Mouse (Mus musculus) hindbrain, embryonic 14.5 days (tissue): ENCODE results near the gene Tsacc. TPM values are rescaled to one million over a fixed set of nuclear protein-coding genes. Genes with fewer than 3 reads are reported as not detected.
A peak's percentile ranks its signal among the peaks of the same experiment; 100 is the strongest.

ENCODE experiments used
- ATAC-seq: fragments of 200-750 bp; cut with Nextera tagmentation; 2 replicates; pipeline ENCODE4 v1.8.0; 2017; ENCODE audit warnings: moderate number of reproducible peaks, mild to moderate bottlenecking, moderate TSS enrichment, moderate library complexity; ENCODE audit not compliant: low FRiP score
- DNase-seq: peaks from one replicate; pipeline ENCODE4 v3.0.0-alpha.2; 2015; ENCODE audit warnings: low spot score
- H3K27ac ChIP-seq: fragments of 300-500 bp; sonication (generic); 2 replicates; pipeline ENCODE4 v1.5.1; 2014; ENCODE audit warnings: mild to moderate bottlenecking, moderate library complexity
- H3K27me3 ChIP-seq: fragments of 300-500 bp; sonication (generic); 2 replicates; pipeline ENCODE4 v1.6.1; 2014; ENCODE audit warnings: mild to moderate bottlenecking, low read length, mixed read lengths; ENCODE audit not compliant: control insufficient read depth, insufficient read depth
- H3K36me3 ChIP-seq: fragments of 300-500 bp; sonication (generic); replicated peaks from 2 replicates; pipeline ENCODE4 v1.6.1; 2014; ENCODE audit not compliant: control insufficient read depth, insufficient read depth
- H3K4me1 ChIP-seq: fragments of 300-500 bp; sonication (generic); replicated peaks from 2 replicates; pipeline ENCODE4 v1.6.1; 2014; ENCODE audit warnings: antibody characterized with exemption, low read length, mixed read lengths; ENCODE audit not compliant: control insufficient read depth, insufficient read depth
- H3K4me2 ChIP-seq: fragments of 300-500 bp; sonication (generic); replicated peaks from 2 replicates; pipeline ENCODE4 v1.6.1; 2014; ENCODE audit warnings: mild to moderate bottlenecking, moderate library complexity
- H3K4me3 ChIP-seq: fragments of 300-500 bp; sonication (generic); replicated peaks from 2 replicates; pipeline ENCODE4 v1.5.1; 2014; ENCODE audit warnings: mild to moderate bottlenecking, low read length
- H3K9ac ChIP-seq: fragments of 300-500 bp; sonication (generic); 2 replicates; pipeline ENCODE4 v1.6.1; 2014
- H3K9me3 ChIP-seq: fragments of 300-500 bp; sonication (generic); 2 replicates; pipeline ENCODE4 v1.6.1; 2016; ENCODE audit warnings: low read length; ENCODE audit not compliant: control insufficient read depth
- WGBS: fragments of 180-500 bp; shearing (Covaris S2); extraction: QIAGEN DNeasy Blood & Tissue Kit; methylation state at CpG from one replicate; pipeline ENCODE4 v1.1.7; 2014; 5-methylcytosine and 5-hydroxymethylcytosine counted together
- polyA plus RNA-seq: library from polyadenylated mRNA; unstranded; fragments of >200 nt; fragmentation: Nextera tagmentation; extraction: Ambion mirVana; gene quantifications from 2 replicates; pipeline ENCODE4 v1.2.1, GENCODE M21; 2014

Gene Tsacc
- polyA plus RNA-seq, 1 experiment from 2014 or later = 8.5 TPM

DNA sequence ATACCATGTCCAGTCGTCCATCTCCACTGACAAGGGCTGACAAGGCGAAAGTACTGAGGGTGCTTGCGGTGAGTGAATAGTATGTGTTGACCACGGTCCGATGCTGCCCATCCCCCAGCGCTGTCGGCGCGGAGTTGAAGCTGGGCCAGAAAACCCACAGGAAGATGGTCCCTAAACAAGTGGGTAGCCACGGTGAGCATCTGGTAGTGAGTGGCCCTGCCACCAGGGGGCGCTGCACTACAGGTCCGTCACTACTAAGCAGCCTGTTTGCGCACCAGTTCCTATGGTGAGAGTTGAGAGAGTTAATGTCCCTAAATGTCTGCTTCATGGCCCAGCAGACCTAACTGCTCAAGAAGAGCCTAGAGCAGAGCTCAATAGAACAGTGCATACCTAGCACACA lies 51.0 kb downstream of the Tsacc start:
- Histone ChIP-seq H3K36me3 (no peaks in the 10 kb centered on the region), H3K4me2 (no peak overlapping the region), H3K9ac (no peak overlapping the region), H3K27ac (no peak overlapping the region), H3K4me3 (no peak overlapping the region), H3K4me1 (peaks cover 17% of the 10 kb centered on the region; the same call in 1 of the 2 replicates), H3K27me3 (peaks cover 10% of the 10 kb centered on the region; the same call in 1 of the 2 replicates), H3K9me3 (no peaks in the 10 kb centered on the region)
- DNase-seq (peak; percentile 66), ATAC-seq (no peak)
- 17% methylated on average over 13 of the region's 13 CpGs for WGBS

DNA sequence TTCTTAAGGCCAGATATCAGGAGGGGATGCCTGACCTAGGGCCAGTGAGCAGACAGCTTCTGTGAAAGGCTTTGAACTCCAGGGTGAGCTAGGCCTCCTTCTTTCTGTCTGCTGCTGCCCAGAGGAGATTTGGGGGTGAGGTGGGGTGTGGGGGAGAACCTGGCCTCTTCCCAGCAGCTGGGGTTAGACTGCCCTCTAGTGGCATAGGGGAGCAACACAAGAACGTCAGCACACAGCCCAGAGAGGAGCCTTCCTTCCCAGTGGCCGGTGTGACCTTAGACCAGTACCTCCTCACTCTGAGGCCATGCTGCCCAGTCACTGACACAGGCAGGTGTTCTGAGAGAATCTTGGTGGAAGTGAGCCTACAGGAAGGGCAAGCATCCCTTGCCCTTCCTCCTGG lies 52.7 kb downstream of the Tsacc start:
- Histone ChIP-seq H3K27ac (no peak overlapping the region), H3K4me3 (no peak overlapping the region), H3K27me3 (peaks cover 15% of the 10 kb centered on the region; the same call in 1 of the 2 replicates), H3K4me1 (peaks cover 25% of the 10 kb centered on the region; the same call in 1 of the 2 replicates), H3K36me3 (no peaks in the 10 kb centered on the region), H3K9ac (no peak overlapping the region), H3K9me3 (no peaks in the 10 kb centered on the region), H3K4me2 (no peak overlapping the region)
- 0% methylated on average over 2 of the region's 2 CpGs for WGBS
- ATAC-seq = no peak
- DNase-seq = peak; percentile 73

DNA sequence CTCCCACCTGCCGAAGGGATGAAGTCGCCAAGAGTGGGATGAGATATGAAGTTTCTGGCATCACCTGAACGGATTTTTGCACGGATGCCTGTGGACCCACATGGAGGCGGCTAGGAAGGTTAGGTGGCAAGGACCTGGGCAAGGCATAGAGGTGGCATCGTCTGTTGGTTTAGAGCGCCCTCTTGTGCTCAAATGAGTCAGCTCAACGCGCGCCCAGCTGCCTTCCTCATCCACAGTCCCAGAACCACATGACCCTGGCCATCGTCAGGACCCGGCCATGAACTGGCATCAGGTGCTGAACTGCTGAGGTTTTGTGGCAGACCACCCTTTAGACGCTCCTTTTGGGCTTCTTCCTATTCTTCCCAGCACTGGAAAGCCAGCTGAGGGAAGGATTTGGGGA lies 54.3 kb downstream of the Tsacc start:
- Histone ChIP-seq H3K9ac (peak overlapping the region; percentile 37; the same call in 1 of the 2 replicates), H3K4me2 (peak overlapping the region; percentile 26; the same call in 1 of the 2 replicates), H3K27me3 (peaks cover 15% of the 10 kb centered on the region; the same call in 1 of the 2 replicates), H3K9me3 (no peaks in the 10 kb centered on the region), H3K36me3 (no peaks in the 10 kb centered on the region), H3K4me1 (peaks cover 41% of the 10 kb centered on the region), H3K4me3 (no peak overlapping the region), H3K27ac (peak overlapping the region; percentile 76)
- ATAC-seq (peak; percentile 49), DNase-seq (peak; percentile 86)
- WGBS = 1% methylated on average over 13 of the region's 13 CpGs

DNA sequence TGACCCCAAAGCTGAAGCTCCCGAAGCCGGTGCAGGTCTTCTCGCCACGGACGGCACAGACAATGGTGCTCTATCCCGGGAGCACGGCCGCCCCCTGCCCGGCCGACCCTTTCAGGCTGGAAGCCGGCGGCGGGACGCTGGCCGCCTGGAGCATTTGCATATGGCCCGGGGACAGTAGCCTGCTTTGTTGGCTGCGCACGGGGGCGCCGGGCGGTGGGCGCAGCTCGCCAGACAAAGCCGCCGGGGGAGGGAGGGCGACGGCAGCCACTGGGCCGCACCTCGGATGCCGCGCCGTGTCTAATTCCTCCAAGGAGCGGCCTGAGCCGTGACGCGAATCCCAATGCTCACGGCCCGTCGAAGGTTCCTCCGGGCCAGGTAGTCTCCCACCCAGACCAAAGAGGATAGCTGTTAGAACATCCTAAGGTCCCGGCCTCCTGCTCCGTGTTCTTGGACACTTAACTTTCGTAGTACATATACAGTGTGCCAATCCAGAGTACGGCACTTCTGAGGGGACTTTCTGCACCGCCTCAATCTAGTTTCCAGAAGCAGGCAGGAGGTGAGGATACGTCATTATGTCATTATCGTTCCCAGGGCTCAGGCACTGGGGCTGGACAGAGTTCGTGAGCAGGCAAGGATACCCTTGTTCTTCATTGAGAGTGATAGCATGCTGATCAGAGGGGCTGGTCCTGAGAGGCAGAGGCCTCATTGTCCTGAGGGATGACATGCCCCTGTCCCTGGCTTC lies 55.6 kb downstream of the Tsacc start:
- no peaks in the 10 kb centered on the region for H3K9me3 ChIP-seq
- H3K9ac ChIP-seq = peak overlapping the region; percentile 51
- 2% methylated on average over 46 of the region's 48 CpGs for WGBS
- peak overlapping the region; percentile 45 for H3K4me2 ChIP-seq
- no peaks in the 10 kb centered on the region for H3K36me3 ChIP-seq
- H3K27ac ChIP-seq = peak overlapping the region; percentile 76
- H3K4me3 ChIP-seq = peak overlapping the region; percentile 15
- peaks cover 49% of the 10 kb centered on the region for H3K4me1 ChIP-seq
- H3K27me3 ChIP-seq = peaks cover 15% of the 10 kb centered on the region; the same call in 1 of the 2 replicates
- DNase-seq (peak; percentile 53), ATAC-seq (peak; percentile 19)

DNA sequence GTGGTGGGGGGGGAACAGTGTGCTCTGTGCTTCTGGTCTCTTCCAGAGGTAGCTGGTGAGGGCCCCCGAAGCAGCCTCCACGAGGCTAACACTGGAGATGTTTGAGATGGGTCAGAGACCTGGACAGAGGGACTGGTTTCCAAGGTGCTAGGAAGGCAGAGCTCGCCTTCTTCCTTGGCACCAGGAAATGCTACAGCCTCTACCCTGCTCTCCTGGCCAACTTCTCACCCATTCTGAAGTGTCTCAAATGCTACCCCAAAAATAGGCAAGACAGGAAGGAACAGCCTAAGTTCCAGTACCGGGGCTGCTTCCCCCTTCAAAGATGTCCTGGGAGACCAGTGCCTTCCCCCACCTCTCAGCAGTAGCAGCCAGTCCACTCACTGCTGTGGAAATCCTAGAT lies 57.4 kb downstream of the Tsacc start:
- Histone ChIP-seq H3K36me3 (no peaks in the 10 kb centered on the region), H3K27ac (peak overlapping the region; percentile 76), H3K27me3 (peaks cover 15% of the 10 kb centered on the region; the same call in 1 of the 2 replicates), H3K9me3 (no peaks in the 10 kb centered on the region), H3K4me2 (no peak overlapping the region), H3K4me3 (no peak overlapping the region), H3K4me1 (peaks cover 49% of the 10 kb centered on the region), H3K9ac (no peak overlapping the region)
- peak; percentile 37 for DNase-seq
- ATAC-seq = no peak
- WGBS = 44% methylated on average over 4 of the region's 4 CpGs

DNA sequence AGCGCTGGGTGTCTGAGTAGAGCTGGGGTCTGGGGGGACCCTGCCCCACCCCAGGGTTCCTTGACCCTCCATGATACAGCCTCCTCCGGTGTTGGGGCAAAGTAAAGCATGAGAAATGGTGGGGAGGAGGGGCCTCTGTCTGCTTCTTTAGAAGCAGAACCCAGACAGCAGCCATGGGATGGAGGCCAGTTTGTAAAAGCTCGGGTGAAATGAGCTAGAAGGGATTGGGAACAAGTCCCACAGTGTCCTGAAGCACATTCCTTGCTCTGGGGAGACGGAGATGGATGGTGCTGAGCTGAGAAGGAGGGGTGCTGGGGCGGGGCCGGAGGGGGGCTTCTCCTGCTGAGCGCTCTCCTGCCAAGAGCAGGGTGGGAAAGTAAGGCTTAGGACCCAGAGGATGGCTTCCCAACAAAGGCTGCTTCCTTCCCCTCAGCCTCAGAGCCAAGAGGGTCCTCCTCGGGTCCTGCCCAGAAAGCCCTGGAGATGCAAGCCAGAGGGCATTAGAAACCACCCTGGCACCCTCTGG lies 57.9 kb downstream of the Tsacc start:
- H3K27me3 ChIP-seq = peaks cover 15% of the 10 kb centered on the region; the same call in 1 of the 2 replicates
- ATAC-seq (peak; percentile 72), DNase-seq (peak; percentile 52)
- H3K27ac ChIP-seq = peak overlapping the region; percentile 76
- no peak overlapping the region for H3K4me2 ChIP-seq
- no peak overlapping the region for H3K9ac ChIP-seq
- H3K36me3 ChIP-seq = no peaks in the 10 kb centered on the region
- no peaks in the 10 kb centered on the region for H3K9me3 ChIP-seq
- H3K4me1 ChIP-seq = peaks cover 49% of the 10 kb centered on the region
- H3K4me3 ChIP-seq = no peak overlapping the region
- WGBS = 26% methylated on average over 8 of the region's 8 CpGs

DNA sequence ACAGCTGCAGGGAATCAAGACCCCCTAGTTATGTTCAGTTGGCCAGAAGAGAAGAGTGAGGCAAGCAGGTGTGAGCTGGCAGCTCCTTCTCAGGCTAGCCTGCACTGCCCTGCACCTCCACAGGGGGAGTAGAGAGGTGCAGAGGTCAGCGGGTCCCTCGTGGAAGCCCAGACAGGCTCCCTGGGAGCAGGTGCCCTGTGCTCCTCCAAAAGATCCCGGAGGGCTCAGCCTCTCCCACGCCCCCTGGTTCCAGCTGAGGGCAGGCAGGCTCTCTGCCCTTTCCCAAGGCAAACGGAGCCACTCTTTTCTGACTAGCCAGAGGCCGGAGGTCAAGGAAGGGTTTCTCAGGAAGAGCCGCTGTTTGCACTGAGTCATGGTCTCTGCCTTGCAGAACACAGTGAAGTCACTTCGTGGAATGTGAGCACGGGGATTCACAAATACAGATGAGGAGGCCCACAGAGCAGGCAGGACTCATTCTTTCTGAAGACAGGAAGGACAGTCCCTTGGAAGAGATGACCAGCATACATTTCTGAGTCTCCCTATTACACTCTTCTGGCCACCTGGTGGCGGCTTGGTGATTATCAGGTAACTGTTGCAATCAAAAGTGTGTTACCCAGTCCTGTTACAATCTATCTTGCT lies 59.1 kb downstream of the Tsacc start:
- no peaks in the 10 kb centered on the region for H3K36me3 ChIP-seq
- ATAC-seq = no peak
- no peak overlapping the region for H3K4me2 ChIP-seq
- H3K9me3 ChIP-seq = no peaks in the 10 kb centered on the region
- peaks cover 55% of the 10 kb centered on the region for H3K4me1 ChIP-seq
- no peak overlapping the region for H3K4me3 ChIP-seq
- H3K27ac ChIP-seq = peak overlapping the region; percentile 76
- WGBS = 11% methylated on average over 10 of the region's 10 CpGs
- 0 out of 2 replicates have a peak overlapping the region, but pooled peaks have one; percentile 4 for H3K9ac ChIP-seq
- DNase-seq = peak; percentile 46
- peaks cover 15% of the 10 kb centered on the region; the same call in 1 of the 2 replicates for H3K27me3 ChIP-seq

DNA sequence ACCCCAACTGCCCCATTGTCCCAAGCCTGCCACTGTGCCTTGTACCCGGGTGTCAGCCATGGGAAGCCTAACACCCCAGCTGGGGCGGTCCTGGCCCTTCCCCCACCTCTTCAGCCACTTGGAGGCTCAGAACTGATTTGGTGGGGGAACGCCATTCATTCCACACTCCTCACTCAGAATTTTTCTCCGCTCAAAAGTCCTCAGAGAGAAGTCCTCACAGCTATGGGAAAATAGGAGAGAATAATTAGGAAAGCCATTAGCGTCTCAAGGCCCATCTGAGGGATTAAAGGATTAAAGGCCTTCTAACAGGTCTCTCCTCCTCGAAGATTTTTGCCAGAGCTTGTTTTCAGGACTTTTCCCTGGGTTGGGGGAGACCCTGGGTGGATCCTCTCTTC lies 59.6 kb downstream of the Tsacc start:
- H3K27ac ChIP-seq = peak overlapping the region; percentile 76
- DNase-seq = no peak
- H3K4me1 ChIP-seq = peaks cover 56% of the 10 kb centered on the region
- peaks cover 13% of the 10 kb centered on the region; the same call in 1 of the 2 replicates for H3K27me3 ChIP-seq
- no peak overlapping the region for H3K9ac ChIP-seq
- ATAC-seq = no peak
- H3K4me3 ChIP-seq = no peak overlapping the region
- H3K4me2 ChIP-seq = no peak overlapping the region
- WGBS = 18% methylated on average over 6 of the region's 6 CpGs
- H3K9me3 ChIP-seq = no peaks in the 10 kb centered on the region
- H3K36me3 ChIP-seq = no peaks in the 10 kb centered on the region

DNA sequence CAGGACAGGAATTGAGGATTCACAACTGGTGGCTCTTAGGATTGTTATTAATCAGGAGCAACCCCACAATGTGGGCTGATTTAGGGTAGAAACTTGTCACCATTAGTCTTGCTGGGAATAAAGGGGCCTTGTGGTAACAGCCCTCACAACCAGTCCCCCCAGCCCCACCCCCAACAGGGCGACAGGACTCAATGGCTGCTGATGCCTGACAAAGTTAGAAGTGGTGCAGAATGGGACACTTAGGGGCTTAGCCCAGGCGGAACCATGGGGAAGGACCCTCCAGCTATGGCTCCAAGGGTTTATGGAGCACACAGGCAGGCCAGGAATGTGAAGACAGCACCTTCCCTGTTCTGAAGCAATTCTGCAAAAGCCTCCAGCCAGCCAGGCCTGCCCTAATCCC lies 61.2 kb downstream of the Tsacc start:
- no peak overlapping the region for H3K4me2 ChIP-seq
- no peak overlapping the region for H3K9ac ChIP-seq
- H3K36me3 ChIP-seq = no peaks in the 10 kb centered on the region
- no peak overlapping the region for H3K4me3 ChIP-seq
- H3K27ac ChIP-seq = no peak overlapping the region
- no peak for ATAC-seq
- H3K27me3 ChIP-seq = peaks cover 6% of the 10 kb centered on the region; the same call in 1 of the 2 replicates
- H3K9me3 ChIP-seq = no peaks in the 10 kb centered on the region
- H3K4me1 ChIP-seq = peaks cover 56% of the 10 kb centered on the region
- no peak for DNase-seq
- 37% methylated on average over 2 of the region's 2 CpGs for WGBS
